Mouse (Mus musculus) lung, postnatal 36 days (tissue): ENCODE data around the gene Atxn7l3b.
A peak's percentile ranks its signal among the peaks of the same experiment; 100 is the strongest.
"Not testable (repeated sequence)": the region's sequence is repeated elsewhere in the genome, so short reads cannot be mapped to it uniquely, and the experiment has no call there.

Source experiments
- DNase-seq: peaks from one replicate; pipeline ENCODE4 v3.0.0; 2022; ENCODE audit warnings: mixed read lengths

Atxn7l3b gene

DNA sequence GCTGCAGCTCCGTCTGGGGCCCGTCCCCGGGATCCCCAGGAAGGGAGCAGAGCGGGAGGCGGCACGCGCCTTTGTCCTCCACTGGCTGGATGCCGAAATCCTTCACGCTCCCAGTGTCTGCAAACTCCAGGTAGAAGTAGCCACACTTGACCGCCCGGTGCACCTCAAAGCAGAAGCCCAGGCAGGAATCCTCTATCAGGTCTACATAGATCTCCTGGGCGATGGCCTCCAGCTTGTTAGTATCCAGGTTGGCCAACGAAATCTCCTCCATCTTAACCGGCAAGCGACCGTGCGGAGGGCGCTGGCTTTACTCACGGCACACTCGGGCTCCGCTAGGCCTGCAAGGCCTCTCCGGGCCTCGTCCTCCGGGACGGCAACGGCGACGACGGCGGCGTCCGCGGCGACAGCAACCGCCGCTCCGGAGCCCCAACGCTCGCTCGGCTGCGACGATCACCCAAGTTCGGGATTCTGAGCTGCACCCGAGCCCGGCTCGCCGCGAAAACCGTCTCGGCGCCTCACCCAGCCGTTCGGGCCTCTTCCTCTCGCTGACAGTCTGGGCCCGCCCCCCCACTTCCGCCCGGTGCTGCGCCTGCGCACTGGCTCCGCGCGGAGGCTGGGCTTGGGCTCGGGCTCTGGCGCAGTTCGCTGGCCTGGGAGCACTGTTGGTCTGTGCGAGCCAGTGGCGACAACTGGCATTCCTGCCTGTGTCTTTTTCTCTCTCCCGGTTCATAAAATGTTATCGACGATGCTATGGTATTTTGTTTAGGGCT lies at the start of gene Atxn7l3b:
TSS of gene Atxn7l3b (minus strand) at position 550 of the 770 bp plus-strand sequence.
- DNase-seq: peak; percentile 96

DNA sequence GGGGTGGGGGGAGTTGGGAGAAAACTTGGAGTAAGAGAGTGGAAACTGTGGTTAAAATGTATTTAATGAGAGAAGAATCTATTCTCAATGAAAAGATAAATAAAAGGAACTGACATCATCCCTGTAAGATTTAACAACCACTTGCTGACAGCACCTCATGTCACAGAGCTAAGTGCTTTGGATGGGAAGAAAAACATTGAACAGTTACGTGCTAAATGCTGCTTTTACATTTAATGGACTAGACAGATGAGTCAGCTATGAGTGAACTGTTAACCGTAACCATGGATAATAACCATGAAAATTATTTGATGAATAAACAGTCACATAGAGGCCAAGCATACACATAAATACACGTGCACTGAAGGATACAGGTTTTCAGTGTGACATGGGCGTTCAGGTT lies 48.8 kb upstream of the Atxn7l3b start:
- DNase-seq: no peak

DNA sequence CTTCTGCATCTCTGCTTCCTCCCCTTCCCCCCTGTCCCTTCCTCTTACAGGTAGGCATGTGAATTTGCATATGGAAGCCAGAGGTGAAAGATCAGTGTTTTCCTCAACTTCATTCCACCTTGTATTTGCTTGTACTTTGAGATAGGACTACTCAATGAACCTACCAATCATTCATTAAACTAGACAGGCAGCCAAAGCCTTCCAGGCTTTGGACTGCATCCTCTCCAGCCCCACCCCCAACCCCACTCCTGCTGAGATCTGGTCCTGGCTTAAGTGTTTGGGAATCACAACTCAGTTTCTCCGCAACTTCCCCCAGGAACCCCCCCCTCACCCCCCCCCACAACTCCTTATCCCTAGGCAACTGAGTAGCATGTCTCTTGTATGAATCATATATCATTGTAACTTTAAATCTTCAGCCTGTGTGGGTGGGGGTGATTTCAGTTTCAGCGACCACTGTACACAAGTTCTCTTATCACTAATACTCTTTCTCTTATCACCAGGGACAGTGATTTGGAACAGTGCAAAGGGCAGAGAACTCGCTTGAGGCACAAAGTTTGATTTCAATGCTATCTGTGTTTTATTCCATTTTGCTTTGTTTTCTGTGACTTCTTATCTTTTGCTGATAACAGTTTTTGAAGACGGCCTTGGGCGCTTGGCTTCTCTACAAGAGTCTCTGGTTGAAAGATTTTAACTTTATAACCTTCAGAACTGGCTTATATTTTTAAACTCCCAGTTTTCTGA lies 44.7 kb upstream of the Atxn7l3b start:
- DNase-seq: no peak

DNA sequence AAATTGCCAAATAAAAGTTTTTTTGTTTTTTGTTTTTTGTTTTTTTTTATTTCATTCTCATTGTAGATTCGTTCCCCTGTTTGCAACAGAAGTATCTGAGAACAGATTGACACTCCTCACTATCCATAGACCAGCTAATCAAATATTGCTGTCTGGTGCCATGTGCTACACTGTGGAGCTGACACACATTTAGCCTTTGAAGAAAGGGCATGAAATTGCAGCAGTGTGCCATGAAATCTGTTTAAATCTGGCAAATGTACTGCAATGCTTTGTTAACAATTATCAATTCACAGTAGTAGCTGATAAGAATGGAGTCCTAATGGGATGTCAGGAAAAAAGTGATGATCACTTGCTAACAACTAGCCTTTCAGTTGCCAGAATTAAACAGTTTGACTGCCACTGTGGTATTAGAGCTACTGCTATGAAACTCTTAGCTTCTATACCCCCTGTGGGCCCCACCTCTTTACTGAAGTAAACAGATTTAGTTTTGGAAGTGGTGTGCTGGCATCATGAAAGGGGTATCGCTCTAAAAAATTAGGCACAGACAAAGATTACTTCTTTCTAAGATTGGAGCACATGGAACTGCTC lies 41.3 kb upstream of the Atxn7l3b start:
- no peak for DNase-seq

DNA sequence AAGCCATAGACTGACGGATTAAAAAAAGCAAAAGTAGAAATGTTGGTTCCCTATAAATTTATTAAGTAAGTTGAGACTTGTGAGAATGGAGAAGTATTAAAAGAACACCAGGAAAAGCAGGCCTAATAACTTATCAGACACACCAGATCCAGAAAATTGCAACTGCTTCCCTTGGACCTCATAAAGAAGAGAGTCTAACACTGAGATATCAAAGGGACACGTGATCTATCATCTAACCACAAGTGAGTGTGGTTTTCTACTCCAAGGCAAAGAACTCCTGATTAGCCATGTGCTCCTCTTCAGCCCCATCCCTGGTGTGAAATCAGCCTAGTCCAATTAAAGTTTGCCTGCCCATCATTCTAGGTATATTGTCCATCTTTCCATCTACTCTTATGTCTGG lies 38.8 kb upstream of the Atxn7l3b start:
- DNase-seq: no peak

DNA sequence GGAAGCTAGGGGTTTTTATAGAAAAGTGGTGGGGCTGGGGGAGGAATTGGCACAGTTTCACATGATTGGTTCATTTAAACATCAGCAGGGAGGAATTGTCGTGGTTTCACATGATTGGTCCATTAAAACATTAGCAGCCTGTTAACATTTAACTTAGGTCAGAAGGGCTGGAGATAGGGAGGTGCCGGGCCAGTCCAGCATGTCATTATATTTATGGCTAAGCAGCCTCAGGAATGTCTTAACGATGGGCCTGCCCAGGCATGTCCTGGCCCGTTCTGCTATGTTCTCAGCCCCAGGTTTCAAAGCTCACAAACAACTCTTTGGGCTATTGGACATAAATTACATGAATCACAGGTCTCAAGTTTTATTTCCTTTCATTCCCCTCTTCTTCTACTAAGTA lies 33.4 kb upstream of the Atxn7l3b start:
- not testable (repeated sequence) for DNase-seq

DNA sequence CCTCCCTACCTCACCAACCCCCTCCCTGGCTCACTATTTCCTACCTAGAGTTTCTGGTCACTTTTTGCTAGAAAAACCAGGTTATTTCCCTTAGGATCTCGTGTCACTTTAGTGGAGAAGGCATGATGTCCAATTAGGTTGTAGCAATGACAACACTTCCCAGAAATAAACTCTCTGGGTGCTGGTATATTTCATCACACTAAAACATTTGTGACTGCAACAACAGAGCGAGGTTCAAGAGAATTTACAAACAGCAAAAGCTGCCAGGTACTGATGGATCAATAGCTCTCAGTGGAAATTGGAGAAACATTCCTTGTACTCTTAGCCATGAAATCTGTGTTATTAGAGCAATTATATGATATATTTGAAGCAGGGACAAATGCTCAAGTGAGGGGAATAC lies 25.3 kb upstream of the Atxn7l3b start:
- no peak for DNase-seq

DNA sequence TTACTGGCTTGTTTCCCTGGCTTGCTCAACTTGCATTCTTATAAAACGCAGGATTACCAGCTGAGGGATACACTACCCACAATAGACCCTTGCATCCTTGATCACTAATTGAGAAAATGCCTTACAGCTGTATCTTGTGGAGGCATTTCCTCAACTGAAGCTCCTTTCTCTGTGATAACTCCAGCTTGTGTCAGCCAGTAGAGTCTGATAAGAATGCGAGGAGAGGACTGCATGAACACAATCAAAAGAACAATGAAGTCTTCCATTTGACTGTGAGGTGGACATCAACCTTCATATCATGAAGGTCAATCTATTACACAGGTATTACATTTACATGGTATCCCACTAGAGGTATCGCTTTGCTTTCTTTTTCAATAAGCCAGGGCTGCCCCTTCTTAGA lies 19.7 kb upstream of the Atxn7l3b start:
- DNase-seq: no peak

DNA sequence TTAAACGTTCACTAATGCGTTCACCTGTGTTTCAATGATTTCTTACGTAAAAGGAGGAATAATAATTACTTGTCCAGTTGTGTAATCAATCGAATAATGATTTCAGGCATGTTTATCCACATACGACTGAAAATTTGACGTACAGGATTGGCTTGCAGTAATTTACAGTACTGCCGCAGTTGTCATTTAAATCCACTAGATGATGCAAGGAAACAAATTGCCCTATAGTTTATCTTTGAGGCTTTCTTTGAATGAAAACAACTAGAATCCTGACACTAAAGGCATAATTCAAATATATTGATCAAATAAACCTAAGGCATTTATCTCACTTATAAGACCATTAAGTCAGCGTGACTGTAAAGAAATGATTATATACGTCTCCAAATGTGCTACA lies 418 bp upstream of the Atxn7l3b start:
- peak; percentile 26 for DNase-seq

DNA sequence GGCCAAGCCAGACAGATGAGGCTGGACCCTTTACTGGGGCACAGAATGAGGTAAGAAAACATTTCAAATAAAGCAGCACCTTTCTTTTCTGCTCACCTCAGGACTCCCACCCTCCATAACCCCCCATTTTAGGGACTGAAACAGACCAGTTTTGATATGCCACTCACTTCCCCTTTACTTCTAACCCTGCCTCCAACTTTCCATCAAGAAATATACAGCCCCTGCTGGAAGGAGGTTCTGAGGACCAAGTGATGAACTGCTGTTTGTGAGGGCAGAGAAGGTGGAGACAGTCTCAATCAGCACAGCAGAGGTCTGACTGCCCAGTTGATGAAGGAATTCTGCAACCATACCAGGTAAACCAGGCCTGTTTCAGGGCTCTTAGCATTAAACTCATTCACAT lies 1.8 kb downstream of the Atxn7l3b start:
- no peak for DNase-seq

DNA sequence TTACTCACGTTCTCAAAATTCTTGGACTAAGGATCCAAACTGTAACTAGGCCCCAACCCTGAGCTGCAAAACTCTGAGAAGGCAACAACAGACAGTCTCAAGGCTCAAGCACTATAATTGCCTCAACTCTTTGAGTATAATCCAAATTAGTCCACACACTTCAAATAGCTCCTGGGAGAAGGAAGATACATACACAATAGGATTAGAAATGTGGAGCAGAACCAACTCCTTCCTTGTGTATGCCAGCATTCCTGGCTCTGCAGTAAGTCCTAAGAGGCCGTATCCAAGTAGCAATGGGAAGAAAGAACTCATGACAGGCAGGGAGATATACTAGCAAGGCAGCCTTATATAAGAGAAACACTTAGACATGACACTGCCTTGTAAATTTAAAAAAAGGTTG lies 2.5 kb downstream of the Atxn7l3b start:
- no peak for DNase-seq

DNA sequence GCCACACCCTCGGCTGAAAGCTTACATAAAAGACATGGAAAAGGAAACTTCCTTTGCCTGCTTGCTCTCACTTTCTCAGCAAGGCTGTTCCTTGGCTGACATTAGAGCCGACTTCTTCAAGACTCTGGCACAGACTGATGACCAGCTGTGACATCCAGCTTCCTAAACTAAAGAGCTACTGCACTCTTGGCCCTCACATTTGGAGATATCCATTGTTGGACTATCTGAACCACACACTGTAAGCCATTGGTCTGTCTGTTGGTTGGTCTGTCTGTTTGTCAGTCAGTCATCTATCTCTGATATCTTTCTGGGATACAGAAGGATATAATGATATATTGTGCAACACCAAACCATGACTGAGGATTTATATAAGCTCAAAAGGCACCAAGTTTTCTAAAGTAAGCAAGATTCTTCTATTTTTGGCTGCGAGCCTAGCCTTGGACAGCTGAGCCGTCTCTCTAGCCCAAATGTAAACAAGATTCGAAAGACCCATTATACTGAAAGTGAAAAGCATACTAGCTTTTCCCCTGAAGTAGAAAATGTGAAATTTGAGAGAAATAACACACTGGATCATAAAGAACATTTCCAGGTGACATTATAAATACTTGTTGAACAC lies 12.1 kb downstream of the Atxn7l3b start:
- no peak for DNase-seq

DNA sequence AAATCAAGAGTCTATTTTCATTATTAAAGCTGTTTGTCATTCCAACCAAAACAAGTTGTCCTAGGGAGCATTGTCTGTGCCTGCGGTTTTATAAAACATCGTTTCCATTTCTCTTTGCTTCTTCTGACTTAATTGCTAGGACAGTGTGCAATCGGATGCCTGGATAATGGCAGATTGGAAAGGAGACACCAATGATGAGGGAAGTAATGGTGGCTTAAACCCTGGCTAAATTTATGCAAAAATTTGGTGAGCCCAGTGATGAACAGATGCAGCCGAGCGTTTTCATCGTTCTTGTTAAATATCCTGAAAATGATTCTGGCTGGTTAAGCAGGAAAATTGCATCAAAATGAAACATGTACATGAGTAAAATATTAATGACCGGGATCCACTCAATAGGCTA lies 28.6 kb downstream of the Atxn7l3b start:
- DNase-seq: no peak

DNA sequence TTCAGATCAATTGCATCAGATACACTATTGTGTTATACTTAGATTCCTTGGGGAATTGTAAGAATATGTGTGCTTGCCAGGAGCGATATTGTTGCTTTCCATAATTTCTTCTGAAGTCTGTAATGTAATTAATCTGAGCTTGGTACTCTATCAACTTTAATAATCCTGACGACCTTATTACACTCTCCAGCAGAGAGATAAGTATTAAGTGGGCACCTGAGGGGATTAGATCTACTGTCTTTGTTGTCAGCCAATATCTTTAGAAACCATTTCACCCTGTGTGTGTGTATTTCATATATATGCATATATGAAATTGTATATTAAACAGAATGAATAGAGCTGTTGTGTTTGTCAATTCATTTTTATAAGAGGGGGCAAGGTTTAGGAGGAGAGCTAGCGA lies 29.0 kb downstream of the Atxn7l3b start:
- DNase-seq: no peak

DNA sequence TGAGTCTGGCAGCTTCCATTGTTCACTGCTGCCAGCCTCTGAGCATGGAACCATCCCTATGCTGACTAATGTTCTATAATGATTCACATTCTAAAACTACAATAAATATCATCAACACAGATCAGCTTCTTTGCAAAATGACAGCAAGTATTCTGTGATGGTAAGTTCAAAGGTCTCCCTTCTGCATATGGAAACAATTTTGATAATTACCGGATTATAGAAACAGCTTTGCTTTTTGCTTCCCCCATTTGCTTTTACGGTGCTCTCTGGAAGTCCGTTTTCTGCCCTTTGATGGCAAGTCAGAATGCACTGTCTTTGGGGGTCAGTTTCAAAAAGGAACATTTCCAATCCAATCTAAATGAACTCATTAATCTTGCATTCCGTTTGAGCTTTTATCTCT lies 32.2 kb downstream of the Atxn7l3b start:
- DNase-seq: no peak

DNA sequence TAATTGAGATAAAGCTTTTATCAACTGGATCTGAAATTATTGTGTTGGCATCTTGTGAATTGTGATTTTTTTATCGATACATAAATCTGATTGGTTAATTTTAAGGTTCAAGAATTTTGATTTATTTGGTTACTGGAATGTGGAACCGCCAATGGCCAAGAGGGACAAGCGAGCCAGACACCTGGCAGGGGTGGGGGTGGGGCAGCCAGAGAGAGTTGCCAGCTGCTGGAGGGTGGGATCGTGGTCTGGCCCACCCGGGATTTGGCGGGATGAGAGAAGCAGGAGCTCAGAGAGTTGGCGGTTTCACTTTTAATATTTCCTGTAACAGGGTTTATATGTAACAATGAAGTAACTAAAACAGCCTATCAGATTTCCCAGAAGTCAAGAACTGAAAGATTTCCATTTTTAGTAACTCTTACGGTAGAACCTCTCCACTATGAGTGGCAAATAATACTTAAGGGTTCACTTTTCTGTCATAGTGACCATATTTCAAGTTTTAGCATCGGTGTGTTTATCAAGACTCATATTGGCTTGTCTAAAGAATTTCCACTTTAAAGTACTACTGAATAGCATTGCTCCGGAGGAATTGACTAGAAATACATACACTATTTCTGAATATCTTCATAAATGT lies 35.1 kb downstream of the Atxn7l3b start:
- peak; percentile 5 for DNase-seq

DNA sequence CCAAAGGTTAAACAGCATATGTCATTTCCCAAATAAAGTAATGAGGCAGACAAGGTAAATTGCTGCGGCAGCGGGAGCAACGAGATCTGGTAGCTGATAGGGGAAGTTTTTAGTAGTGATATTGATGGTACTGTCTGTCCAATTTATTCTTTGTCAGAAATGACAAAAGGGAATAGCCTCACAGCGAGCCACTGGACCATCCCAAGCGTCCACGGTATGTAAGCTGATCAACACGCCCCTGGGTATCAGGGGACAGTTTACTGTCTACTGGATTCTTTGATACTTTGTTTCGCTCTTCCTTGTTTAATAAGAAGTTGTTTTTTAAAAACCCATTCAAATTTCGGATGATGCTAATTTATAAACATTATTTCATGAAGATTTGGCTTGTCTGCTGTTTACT lies 44.7 kb downstream of the Atxn7l3b start:
- DNase-seq: no peak

DNA sequence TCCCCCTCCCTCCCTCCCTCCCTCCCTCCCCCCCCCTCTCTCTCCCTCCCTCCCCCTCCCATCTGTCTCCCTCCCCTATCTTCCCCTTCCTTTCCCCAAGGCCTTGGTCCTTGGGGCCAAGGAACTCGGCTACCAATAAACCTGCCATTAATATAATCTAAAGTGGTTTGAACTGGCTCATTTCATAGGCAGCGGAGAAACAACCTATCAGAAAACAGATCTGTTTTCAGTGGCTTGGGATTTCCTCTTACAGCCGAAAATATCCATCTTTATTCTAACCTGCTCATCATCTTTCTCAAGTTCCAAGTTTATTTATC lies 45.2 kb downstream of the Atxn7l3b start:
- no peak for DNase-seq

DNA sequence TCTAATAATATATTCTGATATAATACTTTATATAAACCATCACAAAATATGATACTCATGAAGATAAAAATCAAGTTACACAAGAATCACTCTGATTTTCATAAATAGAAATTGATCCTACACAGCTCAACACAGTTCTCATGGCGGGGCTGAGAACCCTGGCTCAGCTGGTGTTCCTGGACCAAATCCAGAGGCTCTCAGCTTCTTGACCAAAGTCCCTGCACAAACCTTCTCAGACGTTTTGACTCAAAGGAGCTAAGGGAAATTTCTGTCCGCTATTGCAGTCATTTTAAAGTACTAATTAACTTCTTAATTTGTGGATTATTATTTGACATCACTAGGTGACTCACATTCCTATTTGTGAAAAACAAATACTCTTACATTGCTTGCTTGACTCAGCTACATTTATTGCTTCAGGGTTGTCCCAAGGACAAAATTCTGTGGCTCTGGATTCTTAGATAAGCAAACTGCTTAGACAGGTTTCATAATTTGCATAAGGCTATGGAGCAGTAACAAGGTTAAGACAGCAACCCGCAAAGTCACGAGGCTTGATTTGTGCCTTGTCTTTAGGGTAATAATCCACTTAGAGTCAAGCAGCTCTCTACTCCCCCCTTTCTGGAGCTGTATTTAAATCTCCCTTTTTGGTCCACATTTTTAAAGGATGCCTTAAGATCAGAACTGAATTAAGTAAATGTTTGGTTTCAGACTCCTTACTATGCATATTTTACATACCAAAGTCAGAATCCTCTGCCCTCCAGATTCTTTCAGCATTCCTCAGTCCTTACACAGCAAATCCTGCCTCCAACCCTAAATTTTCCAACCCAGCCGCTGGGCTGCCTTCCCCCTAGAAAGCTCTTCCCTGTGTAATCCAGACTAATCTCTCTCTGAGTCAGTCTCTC lies 45.8 kb downstream of the Atxn7l3b start:
- peak; percentile 23 for DNase-seq

DNA sequence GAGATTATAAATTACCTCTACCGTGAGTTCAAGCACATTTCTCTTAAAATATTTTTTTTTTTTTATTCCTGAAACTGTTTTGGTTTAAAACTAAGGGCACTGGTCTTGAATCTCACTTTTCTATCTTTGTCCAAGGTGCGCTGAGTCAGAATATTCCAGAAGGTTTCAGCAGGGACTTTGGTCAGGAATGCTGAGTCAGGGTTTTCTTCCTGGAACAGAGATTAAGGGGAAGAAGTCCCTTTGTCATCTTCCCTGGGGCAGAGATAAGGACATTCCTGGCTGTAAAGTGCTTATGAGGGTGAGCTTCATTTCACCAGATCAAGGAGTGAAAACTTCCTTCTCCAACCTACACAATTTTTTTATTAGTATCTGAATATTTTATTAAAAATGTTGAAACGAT lies 46.7 kb downstream of the Atxn7l3b start:
- no peak for DNase-seq

DNA sequence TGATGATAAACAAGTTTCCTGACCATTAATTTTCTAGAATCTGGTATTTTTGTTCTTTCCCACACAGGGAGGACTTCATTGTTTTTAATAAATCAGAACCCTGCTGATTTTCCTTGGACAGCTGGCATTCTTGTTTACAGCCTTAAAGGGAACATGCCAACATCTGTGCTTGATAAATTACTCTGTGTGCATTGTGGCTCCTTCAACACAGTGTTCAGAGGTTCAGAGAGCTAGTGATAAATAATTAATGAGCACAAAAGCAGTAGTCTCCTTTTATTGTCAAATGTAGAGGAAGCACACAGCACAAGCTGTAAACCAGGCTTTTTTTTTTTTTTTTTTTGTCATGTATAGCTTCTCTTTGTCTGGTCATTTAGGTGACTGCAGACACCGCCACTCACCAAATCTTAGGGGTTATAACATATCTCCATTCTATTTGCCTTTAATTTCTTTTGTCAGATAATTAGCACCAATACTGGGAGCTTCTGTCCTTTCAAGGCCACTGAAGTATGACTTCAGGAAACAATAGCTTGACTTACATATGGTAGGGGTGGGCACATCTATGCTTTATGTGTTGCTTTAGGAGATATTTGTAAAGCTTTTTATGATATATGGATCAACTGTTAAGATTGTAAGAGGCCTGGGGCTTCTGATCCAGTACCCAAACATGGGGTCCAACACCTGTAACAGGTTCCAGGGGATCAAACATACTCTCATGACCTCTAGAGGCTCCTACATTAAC lies 52.0 kb downstream of the Atxn7l3b start:
- no peak for DNase-seq
